Comparison of ENCODE assay signal across 9 mouse cellular contexts in the genomic region with DNA sequence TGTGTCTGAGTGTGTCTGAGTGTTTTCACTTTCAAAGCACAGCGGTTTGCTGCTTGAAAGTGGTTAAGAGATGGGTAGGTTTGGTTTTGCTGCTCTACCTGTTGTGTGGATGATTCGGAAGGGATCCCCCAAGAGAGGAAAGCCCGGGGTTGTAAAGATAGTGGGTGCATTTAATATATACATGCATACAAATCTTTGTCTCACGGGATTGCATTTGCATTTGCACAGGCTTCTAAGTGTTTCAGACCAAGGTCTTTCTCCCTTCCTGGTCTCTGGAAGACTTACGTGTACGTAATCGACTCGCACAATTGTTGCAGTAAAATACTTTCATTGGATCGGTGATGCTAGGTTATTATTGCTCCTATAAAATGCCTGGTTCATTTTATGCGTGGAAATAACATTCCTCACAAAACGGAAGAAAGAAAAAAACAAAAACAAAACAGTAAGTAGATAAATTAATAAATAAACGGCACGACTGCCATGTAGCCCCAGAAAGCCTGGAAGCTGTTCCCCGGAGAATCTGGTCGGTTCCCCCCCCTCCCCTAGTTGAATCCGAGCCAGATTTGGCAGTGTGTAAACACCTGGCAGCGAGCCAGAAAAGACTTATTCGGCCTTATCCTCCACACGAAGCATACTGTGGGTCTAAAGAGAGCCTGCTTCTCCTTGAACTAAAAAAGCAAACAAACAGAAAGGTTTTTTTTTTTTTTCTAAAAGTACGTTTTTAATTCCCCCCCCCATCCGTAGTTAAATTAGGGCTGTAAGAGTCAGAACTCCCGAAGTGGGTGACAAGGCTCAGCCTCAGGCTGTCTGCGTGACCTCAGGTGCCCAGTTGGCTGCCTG. TPM values are rescaled to one million over a fixed set of nuclear protein-coding genes. Genes with fewer than 3 reads are reported as not detected.
DNase-seq lines count a peak whose midpoint lies in the region; ATAC-seq and TF ChIP-seq lines count a peak whose summit lies in the region.
"Had no signal": no experiment of that assay in that cellular context is flagged by ENCODE, and none has a peak within 500 bp of the region (broad histone marks: within the 10 kb centered on the region; RNA-seq: fewer than 3 reads in every experiment).

No protein-coding gene starts in this region.

- intact Hi-C loops in heart, postnatal 25 days (cut with DNase I) = loop anchor here (10.0 kb wide), 1 partner anchor 188 kb away; no protein-coding TSS in a partner anchor
- intact Hi-C loops in gastrocnemius, adult 2 months (cut with DNase I) = loop anchor here (5.0 kb wide), 1 partner anchor 461 kb away; no protein-coding TSS in a partner anchor

- H3K4me3 ChIP-seq in gastrocnemius, adult 2 months = peak overlapping the region; percentile 74
- H3K4me3 ChIP-seq in intestine, embryonic 15.5 days (replicated peaks) = peak overlapping the region; percentile 53
- H3K4me3 ChIP-seq in liver, embryonic 16.5 days (ENCODE audit: low read depth, low read length) = peak overlapping the region; percentile 44

- TF ChIP-seq CTCF in gastrocnemius, adult 2 months (IDR thresholded peaks at IDR 0.05) = no peak

- H3K36me3 ChIP-seq in intestine, embryonic 15.5 days = no peaks in the 10 kb centered on the region
- H3K36me3 ChIP-seq in liver, embryonic 16.5 days (ENCODE audit: control insufficient read depth, insufficient read depth) = no peaks in the 10 kb centered on the region

- peaks cover 16% of the 10 kb centered on the region for H3K27me3 ChIP-seq in intestine, embryonic 15.5 days (replicated peaks)
- H3K27me3 ChIP-seq in liver, embryonic 16.5 days (ENCODE audit: control insufficient read depth, insufficient read depth, low read depth, low read length) = peaks cover 29% of the 10 kb centered on the region
- H3K27me3 ChIP-seq: CH12.LX had no signal

- H3K4me2 ChIP-seq in intestine, embryonic 15.5 days (replicated peaks) = peak overlapping the region; percentile 91
- peak overlapping the region; percentile 51 for H3K4me2 ChIP-seq in liver, embryonic 16.5 days (ENCODE audit: low read depth, low read length)

- H3K4me1 ChIP-seq in intestine, embryonic 15.5 days (replicated peaks) = peaks cover 10% of the 10 kb centered on the region
- no peaks in the 10 kb centered on the region; the same call in 1 of the 2 replicates for H3K4me1 ChIP-seq in liver, embryonic 16.5 days (ENCODE audit: control insufficient read depth, low read depth, low read length)

- H3K9ac ChIP-seq in intestine, embryonic 15.5 days = no peak overlapping the region
- no peak overlapping the region for H3K9ac ChIP-seq in liver, embryonic 16.5 days (ENCODE audit: low read depth, low read length)

- peak; percentile 42 for ATAC-seq in intestine, embryonic 15.5 days
- ATAC-seq in liver, embryonic 16.5 days (ENCODE audit: low read depth) = no peak

- 7% methylated on average over 23 of the region's 23 CpGs for WGBS in intestine, embryonic 15.5 days
- 10% methylated on average over 23 of the region's 23 CpGs for WGBS in liver, embryonic 16.5 days (ENCODE audit: insufficient replicate concordance)

- peak overlapping the region; percentile 66 for H3K27ac ChIP-seq in gastrocnemius, adult 2 months
- H3K27ac ChIP-seq in intestine, embryonic 15.5 days = 0 out of 2 replicates have a peak overlapping the region, but pooled peaks have one; percentile 48
- no peak overlapping the region for H3K27ac ChIP-seq in liver, embryonic 16.5 days (ENCODE audit: low read length)

- peak; percentile 27 to 62 for DNase-seq in heart, adult 18-20 months
- no peak for DNase-seq in heart, postnatal 25 days (ENCODE audit: low spot score)
- DNase-seq in cerebellum, adult 18-20 months = peak; percentile 42 to 69
- DNase-seq in gastrocnemius, adult 2 months = peak; percentile 43
- peak; percentile 90 for DNase-seq in retina, postnatal 1 day
- no peak for DNase-seq in frontal cortex, postnatal 10 days (ENCODE audit: low spot score in 2 of 2)

- H3K9me3 ChIP-seq in intestine, embryonic 15.5 days = no peaks in the 10 kb centered on the region
- no peaks in the 10 kb centered on the region for H3K9me3 ChIP-seq in liver, embryonic 16.5 days (replicated peaks; ENCODE audit: control insufficient read depth, low read length)

RNA-seq across cellular contexts. Expression of gene Pappa, which starts 2.7 kb away (rescaled TPM):
- under 1 TPM; 0.32 to 0.49 TPM for total RNA-seq in heart, adult 18-20 months (2021)
- total RNA-seq in heart, postnatal 25 days (2021) = under 1 TPM; 0.36 to 0.47 TPM
- total RNA-seq in gastrocnemius, adult 2 months (2021) = under 1 TPM; 0.36 to 0.61 TPM
- polyA plus RNA-seq in intestine, embryonic 15.5 days (2015; fragmentation: Nextera tagmentation; extraction: Ambion mirVana) = 0.74 and 0.82 TPM in 2 replicates
- polyA plus RNA-seq in liver, embryonic 16.5 days (2015; fragmentation: Nextera tagmentation; extraction: Ambion mirVana) = 0.01 and 0.05 TPM in 2 replicates
- total RNA-seq: CH12.LX had no signal

Comparison
In these comparisons a context has a peak if more than half of its experiments do, and no peak if none do; other contexts are left out.
1. DNase-seq: peak in heart, adult 18-20 months (2 of 2), cerebellum, adult 18-20 months (2 of 2), gastrocnemius, adult 2 months (single experiment) and retina, postnatal 1 day (single experiment); none in heart, postnatal 25 days (single experiment) and frontal cortex, postnatal 10 days (0 of 2).
2. Peak in every context shown above with its lines, with median percentiles within 50 percentile points of each other: H3K4me3 ChIP-seq.